Mouse (Mus musculus) lung, embryonic 16.5 days (tissue): ENCODE results near the gene Elf2. TPM values are rescaled to one million over a fixed set of nuclear protein-coding genes. Genes with fewer than 3 reads are reported as not detected.
"Not testable (repeated sequence)": the region's sequence is repeated elsewhere in the genome, so short reads cannot be mapped to it uniquely, and the experiment has no call there.

Source experiments
- ATAC-seq: fragments of 200-750 bp; cut with Nextera tagmentation; 2 replicates; pipeline ENCODE4 v1.8.0; 2017; ENCODE audit warnings: low read depth, mild to moderate bottlenecking, moderate library complexity
- H3K27ac ChIP-seq: fragments of 300-500 bp; sonication (generic); 2 replicates; pipeline ENCODE4 v1.5.1; 2014; ENCODE audit warnings: mild to moderate bottlenecking, control low read depth, low read length
- H3K27me3 ChIP-seq: fragments of 300-500 bp; sonication (generic); 2 replicates; pipeline ENCODE4 v1.6.1; 2014; ENCODE audit warnings: low read depth, low read length, mixed read lengths; ENCODE audit not compliant: control insufficient read depth, insufficient read depth
- H3K36me3 ChIP-seq: fragments of 300-500 bp; sonication (generic); 2 replicates; pipeline ENCODE4 v1.6.1; 2014; ENCODE audit warnings: low read length; ENCODE audit not compliant: control insufficient read depth, insufficient read depth
- H3K4me1 ChIP-seq: fragments of 300-500 bp; sonication (generic); replicated peaks from 2 replicates; pipeline ENCODE4 v1.6.1; 2014; ENCODE audit warnings: low read length, mixed read lengths; ENCODE audit not compliant: control insufficient read depth, insufficient read depth
- H3K4me2 ChIP-seq: fragments of 300-500 bp; sonication (generic); 2 replicates; pipeline ENCODE4 v1.6.1; 2014; ENCODE audit warnings: low read depth, low read length, control low read depth
- H3K4me3 ChIP-seq: fragments of 300-500 bp; sonication (generic); 2 replicates; pipeline ENCODE4 v1.5.1; 2014; ENCODE audit warnings: mild to moderate bottlenecking, low read length, control low read depth
- H3K9ac ChIP-seq: fragments of 300-500 bp; sonication (generic); 2 replicates; pipeline ENCODE4 v1.6.1; 2014; ENCODE audit warnings: low read length, control low read depth
- H3K9me3 ChIP-seq: fragments of 300-500 bp; sonication (generic); 2 replicates; pipeline ENCODE4 v1.6.1; 2016; ENCODE audit warnings: low read length; ENCODE audit not compliant: control insufficient read depth
- WGBS: fragments of 180-500 bp; shearing (Covaris S2); extraction: QIAGEN DNeasy Blood & Tissue Kit; methylation state at CpG from one replicate; pipeline ENCODE4 v1.1.7; 2014; 5-methylcytosine and 5-hydroxymethylcytosine counted together
- polyA plus RNA-seq: library from polyadenylated mRNA; unstranded; fragments of >200 nt; fragmentation: Nextera tagmentation; extraction: Ambion mirVana; gene quantifications from 2 replicates; pipeline ENCODE4 v1.2.1, GENCODE M21; 2015

Elf2 gene
- polyA plus RNA-seq, 1 experiment from 2014 or later = 68.4 TPM

- no peak for ATAC-seq
- Histone ChIP-seq H3K4me3 (peak overlapping the region; percentile 87), H3K27me3 (no peaks in the 10 kb centered on the region), H3K27ac (peak overlapping the region; percentile 12), H3K9me3 (no peaks in the 10 kb centered on the region), H3K4me2 (peak overlapping the region; percentile 92), H3K4me1 (peaks cover 19% of the 10 kb centered on the region), H3K36me3 (no peaks in the 10 kb centered on the region), H3K9ac (no peak overlapping the region)
- 20% methylated on average over 5 of the region's 5 CpGs for WGBS
Observed at GRCm38 (mm10) chr3:51223556-51223955, 116.9 kb downstream of the Elf2 start.

- no peaks in the 10 kb centered on the region for H3K27me3 ChIP-seq
- peak overlapping the region; percentile 92; the same call in 1 of the 2 replicates for H3K4me2 ChIP-seq
- H3K27ac ChIP-seq = no peak overlapping the region
- WGBS = 42% methylated on average over 10 of the region's 10 CpGs
- no peak overlapping the region for H3K9ac ChIP-seq
- peaks cover 19% of the 10 kb centered on the region for H3K4me1 ChIP-seq
- H3K36me3 ChIP-seq = no peaks in the 10 kb centered on the region
- H3K4me3 ChIP-seq = no peak overlapping the region
- ATAC-seq = no peak
- no peaks in the 10 kb centered on the region for H3K9me3 ChIP-seq
Observed at GRCm38 (mm10) chr3:51222834-51223460, 117.5 kb downstream of the Elf2 start.

- WGBS = 67% methylated on average over 6 of the region's 6 CpGs
- no peak overlapping the region for H3K27ac ChIP-seq
Observed at GRCm38 (mm10) chr3:51222302-51222701, 118.2 kb downstream of the Elf2 start.

GRCm38 (mm10) chr3:51221847-51222246 lies 118.6 kb downstream of the Elf2 start:
- H3K36me3 ChIP-seq = no peaks in the 10 kb centered on the region
- no peak overlapping the region for H3K9ac ChIP-seq
- no peaks in the 10 kb centered on the region for H3K27me3 ChIP-seq
- H3K4me1 ChIP-seq = peaks cover 19% of the 10 kb centered on the region
- H3K27ac ChIP-seq = no peak overlapping the region
- no peak overlapping the region for H3K4me2 ChIP-seq
- no peaks in the 10 kb centered on the region for H3K9me3 ChIP-seq
- ATAC-seq = no peak
- WGBS = 45% methylated on average over 8 of the region's 8 CpGs
- H3K4me3 ChIP-seq = no peak overlapping the region

More at GRCm38 (mm10) chr3:51222302-51222701, 118.2 kb downstream of the Elf2 start:
- Histone ChIP-seq H3K4me1 (peaks cover 19% of the 10 kb centered on the region), H3K9ac (no peak overlapping the region), H3K4me3 (no peak overlapping the region), H3K27me3 (no peaks in the 10 kb centered on the region), H3K36me3 (no peaks in the 10 kb centered on the region), H3K4me2 (no peak overlapping the region), H3K9me3 (no peaks in the 10 kb centered on the region)
- peak; percentile 4; the same call in 1 of the 2 replicates for ATAC-seq

- peaks cover 19% of the 10 kb centered on the region for H3K4me1 ChIP-seq
- H3K36me3 ChIP-seq = no peaks in the 10 kb centered on the region
- H3K27ac ChIP-seq = no peak overlapping the region
- no peak overlapping the region for H3K4me2 ChIP-seq
- H3K9ac ChIP-seq = no peak overlapping the region
- 42% methylated on average over 4 of the region's 4 CpGs for WGBS
- H3K4me3 ChIP-seq = no peak overlapping the region
- no peaks in the 10 kb centered on the region for H3K27me3 ChIP-seq
- no peaks in the 10 kb centered on the region for H3K9me3 ChIP-seq
- no peak for ATAC-seq
Observed at GRCm38 (mm10) chr3:51220846-51221245, 119.6 kb downstream of the Elf2 start.

- no peak for ATAC-seq
- 90% methylated on average over 5 of the region's 5 CpGs for WGBS
- H3K27ac ChIP-seq = no peak overlapping the region
- H3K9ac ChIP-seq = no peak overlapping the region
- H3K4me1 ChIP-seq = peaks cover 14% of the 10 kb centered on the region
- H3K27me3 ChIP-seq = no peaks in the 10 kb centered on the region
- H3K9me3 ChIP-seq = no peaks in the 10 kb centered on the region
- H3K36me3 ChIP-seq = no peaks in the 10 kb centered on the region
- no peak overlapping the region for H3K4me2 ChIP-seq
- no peak overlapping the region for H3K4me3 ChIP-seq
Observed at GRCm38 (mm10) chr3:51219213-51219612, 121.2 kb downstream of the Elf2 start.

- H3K27ac ChIP-seq, H3K9ac ChIP-seq, H3K4me3 ChIP-seq, H3K36me3 ChIP-seq, H3K4me2 ChIP-seq, ATAC-seq, H3K9me3 ChIP-seq, H3K27me3 ChIP-seq, H3K4me1 ChIP-seq: not testable (repeated sequence)
- WGBS = 86% methylated on average over 6 of the region's 6 CpGs
Observed at GRCm38 (mm10) chr3:51218385-51218784, 122.1 kb downstream of the Elf2 start.

GRCm38 (mm10) chr3:51216351-51216750 lies 124.1 kb downstream of the Elf2 start:
- not testable (repeated sequence) for H3K9ac ChIP-seq, H3K27me3 ChIP-seq, H3K4me3 ChIP-seq, H3K27ac ChIP-seq, ATAC-seq, H3K36me3 ChIP-seq, H3K9me3 ChIP-seq, H3K4me1 ChIP-seq, H3K4me2 ChIP-seq
- WGBS = 77% methylated on average over 5 of the region's 10 CpGs

- Histone ChIP-seq H3K9me3 (no peaks in the 10 kb centered on the region), H3K27me3 (no peaks in the 10 kb centered on the region), H3K27ac (no peak overlapping the region), H3K4me3 (no peak overlapping the region), H3K36me3 (no peaks in the 10 kb centered on the region), H3K9ac (no peak overlapping the region), H3K4me1 (no peaks in the 10 kb centered on the region), H3K4me2 (no peak overlapping the region)
- 88% methylated on average over 6 of the region's 6 CpGs for WGBS
- ATAC-seq = no peak
Observed at GRCm38 (mm10) chr3:51215681-51216080, 124.8 kb downstream of the Elf2 start.
